Mouse (Mus musculus) hindbrain, embryonic 15.5 days (tissue): Measurements from ENCODE around the gene Ak7. TPM values are rescaled to one million over a fixed set of nuclear protein-coding genes. Genes with fewer than 3 reads are reported as not detected.

ENCODE experiments used
- ATAC-seq: fragments of 200-750 bp; cut with Nextera tagmentation; 2 replicates; pipeline ENCODE4 v1.8.0; 2017; ENCODE audit warnings: low read depth, moderate number of reproducible peaks, moderate TSS enrichment; ENCODE audit not compliant: low FRiP score
- H3K27ac ChIP-seq: fragments of 300-500 bp; sonication (generic); replicated peaks from 2 replicates; pipeline ENCODE4 v1.5.1; 2015; ENCODE audit warnings: mild to moderate bottlenecking, inconsistent platforms
- H3K27me3 ChIP-seq: fragments of 300-500 bp; sonication (generic); 2 replicates; pipeline ENCODE4 v1.6.1; 2015; ENCODE audit warnings: control low read depth, inconsistent platforms
- H3K36me3 ChIP-seq: fragments of 300-500 bp; sonication (generic); 2 replicates; pipeline ENCODE4 v1.6.1; 2015; ENCODE audit warnings: control low read depth, inconsistent platforms
- H3K4me1 ChIP-seq: fragments of 300-500 bp; sonication (generic); replicated peaks from 2 replicates; pipeline ENCODE4 v1.6.1; 2015; ENCODE audit warnings: control low read depth, inconsistent platforms
- H3K4me2 ChIP-seq: fragments of 300-500 bp; sonication (generic); 2 replicates; pipeline ENCODE4 v1.6.1; 2015; ENCODE audit warnings: moderate library complexity, mild to moderate bottlenecking, inconsistent platforms
- H3K4me3 ChIP-seq: fragments of 300-500 bp; sonication (generic); 2 replicates; pipeline ENCODE4 v1.5.1; 2015; ENCODE audit warnings: mild to moderate bottlenecking, inconsistent platforms
- H3K9ac ChIP-seq: fragments of 300-500 bp; sonication (generic); 2 replicates; pipeline ENCODE4 v1.6.1; 2015; ENCODE audit warnings: inconsistent platforms
- H3K9me3 ChIP-seq: fragments of 300-500 bp; sonication (generic); 2 replicates; pipeline ENCODE4 v1.6.1; 2016; ENCODE audit warnings: control low read depth, inconsistent platforms
- WGBS: fragments of 180-500 bp; shearing (Covaris S2); methylation state at CpG from one replicate; pipeline ENCODE4 v1.1.7; 2015; 5-methylcytosine and 5-hydroxymethylcytosine counted together
- polyA plus RNA-seq: library from polyadenylated mRNA; unstranded; fragments of >200 nt; fragmentation: Nextera tagmentation; extraction: Ambion mirVana; gene quantifications from 2 replicates; pipeline ENCODE4 v1.2.1, GENCODE M21; 2015

Gene Ak7
- polyA plus RNA-seq, 1 experiment from 2014 or later, result 2.5 TPM

- 70% methylated on average over 9 of the region's 9 CpGs for WGBS
Measured at GRCm38 (mm10) chr12:105733370-105734159, 27.8 kb downstream of the Ak7 start.

GRCm38 (mm10) chr12:105735226-105735888 is 29.6 kb downstream of the Ak7 start:
- Histone ChIP-seq H3K4me3 (no peak overlapping the region), H3K4me2 (no peak overlapping the region), H3K9me3 (no peaks in the 10 kb centered on the region), H3K27ac (no peak overlapping the region), H3K36me3 (no peaks in the 10 kb centered on the region), H3K4me1 (no peaks in the 10 kb centered on the region), H3K27me3 (no peaks in the 10 kb centered on the region), H3K9ac (no peak overlapping the region)
- no peak for ATAC-seq
- whole genome bisulfite sequencing, result 68% methylated on average over 7 of the region's 7 CpGs

More at GRCm38 (mm10) chr12:105733370-105734159, 27.8 kb downstream of the Ak7 start:
- H3K27ac ChIP-seq, result no peak overlapping the region
- no peaks in the 10 kb centered on the region for H3K4me1 ChIP-seq
- H3K9ac ChIP-seq, result no peak overlapping the region
- no peak overlapping the region for H3K4me3 ChIP-seq
- no peaks in the 10 kb centered on the region for H3K36me3 ChIP-seq
- ATAC-seq, result no peak
- no peaks in the 10 kb centered on the region for H3K27me3 ChIP-seq
- no peaks in the 10 kb centered on the region for H3K9me3 ChIP-seq
- no peak overlapping the region for H3K4me2 ChIP-seq

GRCm38 (mm10) chr12:105735889-105736251 is 30.1 kb downstream of the Ak7 start:
- Histone ChIP-seq H3K4me2 (no peak overlapping the region), H3K4me3 (no peak overlapping the region), H3K4me1 (no peaks in the 10 kb centered on the region), H3K27ac (no peak overlapping the region), H3K36me3 (no peaks in the 10 kb centered on the region), H3K9me3 (no peaks in the 10 kb centered on the region), H3K27me3 (no peaks in the 10 kb centered on the region), H3K9ac (no peak overlapping the region)
- ATAC-seq, result no peak
- 93% methylated on average over 6 of the region's 6 CpGs for WGBS

GRCm38 (mm10) chr12:105738316-105739096 is 32.7 kb downstream of the Ak7 start:
- Histone ChIP-seq H3K4me3 (no peak overlapping the region), H3K4me1 (no peaks in the 10 kb centered on the region), H3K4me2 (no peak overlapping the region), H3K27ac (no peak overlapping the region), H3K36me3 (no peaks in the 10 kb centered on the region), H3K9ac (no peak overlapping the region), H3K9me3 (no peaks in the 10 kb centered on the region), H3K27me3 (no peaks in the 10 kb centered on the region)
- WGBS, result 80% methylated on average over 15 of the region's 15 CpGs
- ATAC-seq, result no peak

- H3K9ac ChIP-seq, result no peak overlapping the region
- no peak for ATAC-seq
- no peak overlapping the region for H3K4me2 ChIP-seq
- no peaks in the 10 kb centered on the region for H3K9me3 ChIP-seq
- H3K27me3 ChIP-seq, result no peaks in the 10 kb centered on the region
- no peak overlapping the region for H3K4me3 ChIP-seq
- no peaks in the 10 kb centered on the region for H3K4me1 ChIP-seq
- 87% methylated on average over 8 of the region's 8 CpGs for WGBS
- no peak overlapping the region for H3K27ac ChIP-seq
- H3K36me3 ChIP-seq, result no peaks in the 10 kb centered on the region
Measured at GRCm38 (mm10) chr12:105739656-105740055, 33.9 kb downstream of the Ak7 start.

- 90% methylated on average over 5 of the region's 5 CpGs for WGBS
- Histone ChIP-seq H3K4me1 (no peaks in the 10 kb centered on the region), H3K27me3 (no peaks in the 10 kb centered on the region), H3K36me3 (no peaks in the 10 kb centered on the region), H3K27ac (no peak overlapping the region), H3K9me3 (no peaks in the 10 kb centered on the region), H3K9ac (no peak overlapping the region), H3K4me3 (no peak overlapping the region), H3K4me2 (no peak overlapping the region)
- no peak for ATAC-seq
Measured at GRCm38 (mm10) chr12:105748114-105748513, 42.3 kb downstream of the Ak7 start.

- WGBS, result 90% methylated on average over 10 of the region's 10 CpGs
- Histone ChIP-seq H3K27me3 (no peaks in the 10 kb centered on the region), H3K4me2 (no peak overlapping the region), H3K4me1 (no peaks in the 10 kb centered on the region), H3K27ac (no peak overlapping the region), H3K4me3 (no peak overlapping the region), H3K36me3 (no peaks in the 10 kb centered on the region), H3K9ac (no peak overlapping the region), H3K9me3 (no peaks in the 10 kb centered on the region)
- no peak for ATAC-seq
Measured at GRCm38 (mm10) chr12:105753813-105754212, 48.0 kb downstream of the Ak7 start.

GRCm38 (mm10) chr12:105757816-105758497 is 52.2 kb downstream of the Ak7 start:
- no peak overlapping the region for H3K4me3 ChIP-seq
- no peaks in the 10 kb centered on the region for H3K4me1 ChIP-seq
- H3K9ac ChIP-seq, result no peak overlapping the region
- H3K36me3 ChIP-seq, result no peaks in the 10 kb centered on the region
- H3K27ac ChIP-seq, result no peak overlapping the region
- no peaks in the 10 kb centered on the region for H3K9me3 ChIP-seq
- WGBS, result 44% methylated on average over 15 of the region's 15 CpGs
- no peak for ATAC-seq
- H3K4me2 ChIP-seq, result no peak overlapping the region
- H3K27me3 ChIP-seq, result no peaks in the 10 kb centered on the region

GRCm38 (mm10) chr12:105758911-105759310 is 53.1 kb downstream of the Ak7 start:
- Histone ChIP-seq H3K9ac (no peak overlapping the region), H3K36me3 (no peaks in the 10 kb centered on the region), H3K27me3 (no peaks in the 10 kb centered on the region), H3K27ac (no peak overlapping the region), H3K4me3 (no peak overlapping the region), H3K4me1 (no peaks in the 10 kb centered on the region), H3K9me3 (no peaks in the 10 kb centered on the region), H3K4me2 (no peak overlapping the region)
- 81% methylated on average over 2 of the region's 2 CpGs for WGBS
- no peak for ATAC-seq

GRCm38 (mm10) chr12:105759849-105760478 is 54.2 kb downstream of the Ak7 start:
- no peaks in the 10 kb centered on the region for H3K4me1 ChIP-seq
- no peaks in the 10 kb centered on the region for H3K9me3 ChIP-seq
- no peak overlapping the region for H3K4me3 ChIP-seq
- no peak overlapping the region for H3K9ac ChIP-seq
- H3K36me3 ChIP-seq, result no peaks in the 10 kb centered on the region
- no peak overlapping the region for H3K4me2 ChIP-seq
- no peak for ATAC-seq
- no peaks in the 10 kb centered on the region for H3K27me3 ChIP-seq
- no peak overlapping the region for H3K27ac ChIP-seq
- WGBS, result 68% methylated on average over 10 of the region's 10 CpGs

- no peaks in the 10 kb centered on the region for H3K27me3 ChIP-seq
- no peak overlapping the region for H3K9ac ChIP-seq
- H3K27ac ChIP-seq, result no peak overlapping the region
- H3K4me1 ChIP-seq, result no peaks in the 10 kb centered on the region
- ATAC-seq, result no peak
- H3K36me3 ChIP-seq, result no peaks in the 10 kb centered on the region
- no peak overlapping the region for H3K4me2 ChIP-seq
- H3K9me3 ChIP-seq, result no peaks in the 10 kb centered on the region
- no peak overlapping the region for H3K4me3 ChIP-seq
- WGBS, result 48% methylated on average over 11 of the region's 11 CpGs
Measured at GRCm38 (mm10) chr12:105761171-105761570, 55.4 kb downstream of the Ak7 start.
